Mouse (Mus musculus) small intestine, adult 2 months (tissue): ENCODE results near the gene Ccdc162.

ENCODE experiments used
- CTCF ChIP-seq: fragments of 200-500 bp; IDR thresholded peaks from 2 replicates; pipeline ENCODE4 v1.5.1; 2012; ENCODE audit warnings: low read depth, mild to moderate bottlenecking, control low read depth, inconsistent platforms, low read length, moderate library complexity, mixed read lengths; ENCODE audit not compliant: insufficient replicate concordance, insufficient read length; ENCODE audit errors: extremely low read depth
- POLR2A ChIP-seq: fragments of 200-500 bp; IDR thresholded peaks from 2 replicates; pipeline ENCODE4 v1.6.1; 2012; ENCODE audit warnings: low read depth, mild to moderate bottlenecking, control low read depth, inconsistent platforms, low read length, moderate library complexity

GRCm38 (mm10) chr10:41491111-41491510, 225.3 kb downstream of the Ccdc162 start:
- TF ChIP-seq POLR2A: no peak
- no peak for TF ChIP-seq CTCF
